Mouse (Mus musculus) G1E (cell line): ENCODE measurements at regions not wholly inside any gene's neighbourhood (a gene's known extent, or its start where the extent isn't known, plus 50 kb on each side); places are given as distances from the start of the nearest gene placed in this dataset.

Experiments
- CTCF ChIP-seq: IDR thresholded peaks from 2 replicates; pipeline ENCODE4 v1.5.1; 2012; ENCODE audit warnings: low read depth, low read length, inconsistent platforms, mixed read lengths
- GATA1 ChIP-seq: IDR thresholded peaks from 2 replicates; pipeline ENCODE4 v1.6.1; 2012; ENCODE audit warnings: borderline replicate concordance, low read length, inconsistent platforms, mixed read lengths
- GATA2 ChIP-seq: IDR thresholded peaks from 2 replicates; pipeline ENCODE4 v1.6.1; 2012; ENCODE audit warnings: low read depth, low read length, inconsistent platforms, borderline replicate concordance
- POLR2AphosphoS5 ChIP-seq: IDR thresholded peaks from 2 replicates; pipeline ENCODE4 v1.6.1; 2012; ENCODE audit warnings: low read depth, low read length, inconsistent platforms; ENCODE audit not compliant: insufficient replicate concordance
- TAL1 ChIP-seq: conservative IDR thresholded peaks from 2 replicates; pipeline ENCODE4 v1.6.1; 2012; ENCODE audit warnings: low read depth, low read length, inconsistent platforms, mixed read lengths

- no peak for TF ChIP-seq CTCF
- TF ChIP-seq POLR2AphosphoS5: no peak
- no peak for TF ChIP-seq TAL1
- no peak for TF ChIP-seq GATA1
- no peak for TF ChIP-seq GATA2
Measured at GRCm38 (mm10) chr2:166503666-166504065, 210.0 kb downstream of the Prex1 start.
